In genomic region chr14:104867540-104867939, GRCm38 (mm10) we compare ENCODE assay signal across 22 mouse cellular contexts.
DNase-seq lines count a peak whose midpoint lies in the region; ATAC-seq and TF ChIP-seq lines count a peak whose summit lies in the region.
"Had no signal": no experiment of that assay in that cellular context is flagged by ENCODE, and none has a peak within 500 bp of the region (broad histone marks: within the 10 kb centered on the region; RNA-seq: fewer than 3 reads in every experiment).

No protein-coding gene starts in this region.

- no peak overlapping the region for H3K9ac ChIP-seq in liver, adult 2 months (ENCODE audit: low read depth, low read length)
- H3K9ac ChIP-seq in forebrain, embryonic 13.5 days: no peak overlapping the region
- H3K9ac ChIP-seq: embryonic facial prominence, embryonic 13.5 days; forebrain, embryonic 12.5 days; forebrain, postnatal 0 days; hindbrain, embryonic 12.5 days had no signal

- no peak overlapping the region for H3K4me2 ChIP-seq in forebrain, embryonic 13.5 days
- H3K4me2 ChIP-seq: embryonic facial prominence, embryonic 13.5 days; forebrain, embryonic 12.5 days; hindbrain, embryonic 12.5 days had no signal

- no peaks in the 10 kb centered on the region for H3K79me2 ChIP-seq in liver, adult 2 months (ENCODE audit: control insufficient read depth, insufficient read depth, low read length)

- TF ChIP-seq CTCF in liver, adult 2 months (IDR thresholded peaks at IDR 0.05; ENCODE audit: low read depth, low read length): no peak

- H3K27me3 ChIP-seq in liver, adult 2 months (ENCODE audit: control insufficient read depth, insufficient read depth, low read length): no peaks in the 10 kb centered on the region
- no peaks in the 10 kb centered on the region for H3K27me3 ChIP-seq in forebrain, embryonic 13.5 days
- H3K27me3 ChIP-seq: embryonic facial prominence, embryonic 13.5 days; forebrain, embryonic 12.5 days; hindbrain, embryonic 12.5 days had no signal

- no peak overlapping the region for H3K4me3 ChIP-seq in liver, adult 2 months (ENCODE audit: insufficient read depth, low read depth, low read length)
- no peak overlapping the region for H3K4me3 ChIP-seq in forebrain, embryonic 13.5 days
- H3K4me3 ChIP-seq: embryonic facial prominence, embryonic 13.5 days; forebrain, embryonic 12.5 days; hindbrain, embryonic 12.5 days had no signal

- H3K36me3 ChIP-seq in liver, adult 2 months (ENCODE audit: control insufficient read depth, insufficient read depth, low read length): no peaks in the 10 kb centered on the region
- no peaks in the 10 kb centered on the region for H3K36me3 ChIP-seq in forebrain, embryonic 13.5 days (ENCODE audit: poor library complexity, severe bottlenecking)
- H3K36me3 ChIP-seq: embryonic facial prominence, embryonic 13.5 days; forebrain, embryonic 12.5 days; hindbrain, embryonic 12.5 days had no signal

- 0 out of 2 replicates have a peak, but pooled peaks have one; percentile 23 for ATAC-seq in frontal cortex, adult (ENCODE audit: low TSS enrichment)
- no peak for ATAC-seq in forebrain, embryonic 13.5 days
- ATAC-seq: activated CD4-positive, CD25-positive, alpha-beta regulatory T cell, adult 4 months; CD4-positive, CD25-positive, alpha-beta regulatory T cell, adult 4 months; forebrain, postnatal 0 days; Patski had no signal

- no peak overlapping the region for H3K27ac ChIP-seq in liver, adult 2 months (replicated peaks; ENCODE audit: insufficient read depth, low read depth, low read length)
- H3K27ac ChIP-seq in forebrain, embryonic 13.5 days: no peak overlapping the region
- H3K27ac ChIP-seq: embryonic facial prominence, embryonic 13.5 days; forebrain, embryonic 12.5 days; hindbrain, embryonic 12.5 days had no signal

- 65% methylated on average over 6 of the region's 6 CpGs for WGBS in liver, adult 2 months
- WGBS in forebrain, embryonic 13.5 days: 84% methylated on average over 6 of the region's 6 CpGs

- H3K9me3 ChIP-seq in forebrain, embryonic 13.5 days (replicated peaks): no peaks in the 10 kb centered on the region
- H3K9me3 ChIP-seq: embryonic facial prominence, embryonic 13.5 days; forebrain, embryonic 12.5 days; hindbrain, embryonic 12.5 days had no signal

- H3K4me1 ChIP-seq in liver, adult 2 months (ENCODE audit: control insufficient read depth, insufficient read depth, low read length): no peaks in the 10 kb centered on the region
- 0 out of 2 replicates have a peak, but pooled peaks cover 3% of the 10 kb centered on the region for H3K4me1 ChIP-seq in forebrain, embryonic 13.5 days
- H3K4me1 ChIP-seq: embryonic facial prominence, embryonic 13.5 days had no signal

- no peak for TF ChIP-seq POLR2A in liver, adult 2 months (IDR thresholded peaks at IDR 0.05; ENCODE audit: extremely low read depth, insufficient read depth, low read length)

- DNase-seq in frontal cortex, postnatal 10 days (ENCODE audit: low spot score in 2 of 2): no peak
- DNase-seq in liver, adult 2 months (ENCODE audit: extremely low read depth, low read depth, low spot score): peak; percentile 4
- DNase-seq in liver: no peak
- DNase-seq in lung, postnatal 36 days: peak; percentile 1
- no peak for DNase-seq in lung, adult 18-20 months
- DNase-seq in kidney, postnatal 14 days: no peak
- DNase-seq: adrenal gland, postnatal 14 days; B cell, adult 2 months; cerebellum, adult 11-12 months; cerebellum, adult 9-10 months; cerebellum, postnatal 25 days; forebrain, postnatal 0 days; gastrocnemius, postnatal 36 days; heart, postnatal 4 days had no signal

Comparison
In these comparisons a context has a peak if more than half of its experiments do, and no peak if none do; other contexts are left out.
1. DNase-seq: peak in liver, adult 2 months (single experiment) and lung, postnatal 36 days (single experiment); none in frontal cortex, postnatal 10 days (0 of 2), liver (single experiment), lung, adult 18-20 months (0 of 2) and kidney, postnatal 14 days (single experiment).